Mouse (Mus musculus) lung, adult 2 months (tissue): ENCODE measurements around the gene Sumo2. TPM values are rescaled to one million over a fixed set of nuclear protein-coding genes. Genes with fewer than 3 reads are reported as not detected.

Experiments
- DNase-seq: peaks from one replicate; pipeline ENCODE4 v3.0.0; 2022
- H3K4me1 ChIP-seq: fragments of 200-500 bp; 2 replicates; pipeline ENCODE4 v1.6.1; 2011; ENCODE audit warnings: low read length; ENCODE audit not compliant: control insufficient read depth, insufficient read depth
- H3K4me3 ChIP-seq: fragments of 200-500 bp; replicated peaks from 2 replicates; pipeline ENCODE3; 2011; ENCODE audit warnings: low read depth, mild to moderate bottlenecking, control low read depth, low read length; ENCODE audit errors: extremely low read depth
- CTCF ChIP-seq: fragments of 200-500 bp; IDR thresholded peaks from 2 replicates; pipeline ENCODE4 v1.5.1; 2011; ENCODE audit warnings: mild to moderate bottlenecking, low read length, control low read depth; ENCODE audit not compliant: insufficient read depth
- POLR2A ChIP-seq: fragments of 200-500 bp; IDR thresholded peaks from 2 replicates; pipeline ENCODE4 v1.6.1; 2011; ENCODE audit warnings: low read depth, mild to moderate bottlenecking, control low read depth, low read length, borderline replicate concordance; ENCODE audit errors: extremely low read depth
- WGBS: fragments of 180-500 bp; shearing (Covaris S2); methylation state at CpG from one replicate; pipeline ENCODE4 v1.1.7; 2018; 5-methylcytosine and 5-hydroxymethylcytosine counted together
- polyA plus RNA-seq: library from polyadenylated mRNA; depleted of rRNA; stranded (reverse); fragments of >200 nt; gene quantifications from 2 replicates; pipeline ENCODE4 v1.2.3, GENCODE M21; 2012; rRNA removed

The Sumo2 gene
- 43.5 and 67.9 TPM in 2 replicates for polyA plus RNA-seq

GRCm38 (mm10) chr11:115536038-115536681 is at the start of gene Sumo2:
TSS of gene Sumo2 (minus strand) at chr11:115536276.
- Histone ChIP-seq H3K4me3 (peak within 1 kb of the TSS; percentile 63), H3K4me1 (peaks cover 3% of the 10 kb centered on the region)
- TF ChIP-seq POLR2A = peak; percentile 76; the same call in 1 of the 2 replicates
- TF ChIP-seq CTCF = no peak
- peak; percentile 99 for DNase-seq
- WGBS = under 1% methylated on average over 59 of the region's 70 CpGs

- TF ChIP-seq CTCF = no peak
- TF ChIP-seq POLR2A = no peak
- H3K4me1 ChIP-seq = 0 out of 2 replicates have a peak, but pooled peaks cover 3% of the 10 kb centered on the region
- no peak for DNase-seq
- 58% methylated on average over 7 of the region's 7 CpGs for WGBS
- H3K4me3 ChIP-seq = no peak overlapping the region
Measured at GRCm38 (mm10) chr11:115585573-115586100, 49.6 kb upstream of the Sumo2 start.

DNA sequence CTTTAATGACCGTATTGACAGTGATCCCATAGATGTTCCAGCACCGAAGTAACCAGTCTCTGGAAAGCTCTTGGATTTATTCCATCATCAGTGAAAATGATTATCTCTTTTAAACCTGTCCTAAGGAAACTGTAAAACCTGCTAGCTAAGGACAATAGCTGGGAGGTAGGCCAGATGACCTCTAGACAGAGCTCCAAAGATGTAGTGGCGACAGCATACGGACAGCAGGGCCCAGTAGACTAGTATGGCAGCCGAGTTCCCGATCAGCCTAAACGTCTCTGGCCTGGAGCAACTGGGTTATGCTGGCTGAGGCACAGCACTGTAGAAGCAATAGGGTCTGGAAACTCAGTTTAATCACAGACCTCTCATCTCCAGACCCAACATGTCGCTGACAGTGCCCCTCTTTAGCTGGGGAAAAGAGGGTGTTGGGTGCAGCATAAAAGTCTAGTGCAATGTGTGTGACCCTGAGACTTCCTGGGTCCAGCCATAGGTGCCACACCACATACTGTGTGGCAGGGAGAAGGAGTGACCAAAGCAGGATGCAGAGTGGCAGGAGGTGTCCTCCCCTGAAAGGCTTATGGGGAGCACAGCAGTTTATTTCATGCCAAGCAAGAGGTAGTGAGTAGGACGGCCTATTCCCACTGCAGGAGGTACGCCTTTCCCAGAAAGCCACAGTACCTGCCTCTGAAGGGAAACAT is 48.4 kb upstream of the Sumo2 start:
- Histone ChIP-seq H3K4me1 (0 out of 2 replicates have a peak, but pooled peaks cover 3% of the 10 kb centered on the region), H3K4me3 (no peak overlapping the region)
- WGBS = 79% methylated on average over 10 of the region's 10 CpGs
- DNase-seq = no peak
- TF ChIP-seq CTCF (no peak), POLR2A (no peak)

DNA sequence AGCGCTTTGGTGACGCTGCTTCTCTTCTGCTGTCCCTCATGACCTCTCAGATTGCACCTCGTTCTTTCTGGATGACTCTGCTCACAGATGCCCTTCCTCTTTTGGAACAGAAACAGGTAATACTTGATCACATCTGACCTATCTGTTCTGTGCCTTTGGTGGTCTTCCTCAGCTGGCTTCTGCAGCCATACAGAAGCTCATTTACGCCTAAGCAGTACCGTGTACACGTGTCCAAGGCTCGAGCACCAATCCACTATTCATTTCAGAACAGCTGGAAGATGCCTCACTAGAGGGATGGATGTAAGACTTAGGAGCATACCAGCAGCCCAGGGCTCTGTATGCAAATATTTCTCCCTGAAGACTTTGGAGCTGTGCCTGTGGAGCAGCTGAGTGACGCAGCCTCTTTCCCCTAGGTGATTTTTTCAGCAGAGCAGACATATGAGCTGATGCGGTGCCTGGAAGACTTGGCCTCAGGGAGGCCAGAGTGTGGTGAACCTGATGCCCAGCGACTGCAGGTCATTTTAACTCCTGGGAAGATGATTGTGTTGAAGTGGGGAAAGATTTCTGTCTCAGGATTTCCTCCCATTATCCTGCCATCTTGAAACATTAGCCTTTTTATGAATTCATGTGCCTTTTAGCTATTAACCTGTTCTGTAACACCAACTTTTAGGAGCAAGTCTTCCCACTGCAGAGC is 47.0 kb upstream of the Sumo2 start:
- H3K4me1 ChIP-seq = 0 out of 2 replicates have a peak, but pooled peaks cover 3% of the 10 kb centered on the region
- TF ChIP-seq CTCF (no peak), POLR2A (no peak)
- DNase-seq = no peak
- no peak overlapping the region for H3K4me3 ChIP-seq
- WGBS = 76% methylated on average over 10 of the region's 10 CpGs

DNA sequence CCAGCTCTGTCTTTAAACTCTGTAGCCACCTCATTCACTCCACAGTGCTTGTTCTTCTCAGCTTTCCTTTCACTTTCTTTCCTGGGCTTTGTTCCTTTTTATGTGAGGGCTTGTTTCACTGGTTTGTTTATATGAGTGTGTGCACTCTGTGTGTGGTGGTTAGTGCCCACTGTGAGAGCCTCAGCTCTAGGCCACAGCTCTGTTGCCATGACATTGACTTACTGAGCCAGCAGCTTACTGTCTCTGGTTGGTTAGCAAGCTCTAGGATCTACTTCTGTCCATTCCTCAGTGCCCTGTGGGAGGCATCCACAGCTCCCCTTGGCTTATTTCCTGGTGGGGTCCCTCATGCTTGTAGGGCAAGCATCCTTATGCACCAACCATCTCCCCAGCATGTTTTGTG is 43.0 kb upstream of the Sumo2 start:
- TF ChIP-seq CTCF = no peak

DNA sequence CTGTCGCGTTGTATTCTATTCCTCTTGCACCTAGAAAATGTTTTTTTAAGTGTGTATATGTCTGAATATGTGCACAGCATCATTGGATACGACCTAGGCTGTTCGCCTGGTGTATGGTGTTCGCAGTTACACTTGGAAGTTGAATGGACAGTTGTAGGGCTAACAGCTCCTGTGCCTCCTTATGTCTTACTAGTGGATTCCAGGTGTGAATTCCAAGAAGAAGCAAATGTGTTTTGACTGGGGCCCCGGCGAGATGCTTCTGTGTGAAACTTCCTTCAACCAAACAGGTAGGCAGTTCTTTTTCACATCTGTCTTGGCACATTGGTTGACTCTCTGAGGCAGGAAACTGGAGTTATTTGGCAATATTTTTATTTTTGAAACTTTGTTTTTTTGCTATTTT is 28.9 kb upstream of the Sumo2 start:
- Histone ChIP-seq H3K4me1 (peaks cover 3% of the 10 kb centered on the region), H3K4me3 (no peak overlapping the region)
- DNase-seq = no peak
- TF ChIP-seq CTCF (no peak), POLR2A (no peak)
- 7% methylated on average over 7 of the region's 7 CpGs for WGBS

More for the DNA sequence above, 43.0 kb upstream of the Sumo2 start:
- H3K4me3 ChIP-seq = no peak overlapping the region
- no peaks in the 10 kb centered on the region for H3K4me1 ChIP-seq
- no peak for DNase-seq

DNA sequence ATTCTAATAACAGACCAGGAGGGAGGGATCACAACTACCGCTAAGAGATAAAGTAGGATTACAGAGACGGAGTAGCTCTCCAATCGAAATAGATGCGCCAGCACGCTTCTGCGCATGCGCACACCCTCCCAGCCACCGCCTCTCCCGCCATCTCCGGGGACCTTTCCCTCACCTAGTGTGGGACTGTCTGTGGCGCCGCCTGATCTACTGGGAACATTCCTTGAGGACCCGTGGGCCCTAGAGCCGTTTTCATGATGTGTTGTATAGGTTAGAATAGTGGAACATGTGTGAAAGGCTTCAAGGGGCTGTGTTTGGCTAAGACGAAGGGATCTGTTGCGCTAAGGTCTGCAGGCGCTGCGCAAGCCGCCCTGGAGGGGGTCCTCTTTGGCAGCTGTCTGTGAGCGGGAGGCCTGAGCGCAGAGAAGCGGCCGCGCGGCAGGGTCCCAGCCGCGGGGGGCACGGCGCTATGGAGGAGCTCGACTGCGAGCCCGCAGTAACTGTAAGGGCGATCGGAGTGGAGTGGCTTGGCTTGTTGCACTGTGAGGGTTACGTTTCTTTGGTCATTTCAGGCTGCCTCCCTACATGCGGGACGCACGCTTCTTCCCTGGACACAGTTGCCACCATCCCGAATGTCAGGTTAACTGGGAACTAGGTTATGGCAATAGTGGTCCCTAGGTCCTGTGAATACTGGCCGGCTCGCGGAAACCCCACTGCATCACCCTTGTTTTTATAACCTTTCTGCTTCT is 28.2 kb upstream of the Sumo2 start, which contains the start of gene Nup85:
Nup85 (plus strand) TSS at position 371 of the 746 bp plus-strand sequence.
- WGBS = under 1% methylated on average over 42 of the region's 42 CpGs
- peak; percentile 88 for DNase-seq
- no peak for TF ChIP-seq CTCF
- peak; percentile 57; the same call in 1 of the 2 replicates for TF ChIP-seq POLR2A
- H3K4me3 ChIP-seq = peak within 1 kb of the TSS; percentile 82
- peaks cover 3% of the 10 kb centered on the region for H3K4me1 ChIP-seq

- DNase-seq = no peak
- 36% methylated on average over 4 of the region's 4 CpGs for WGBS
- TF ChIP-seq CTCF (no peak), POLR2A (no peak)
- H3K4me1 ChIP-seq = peaks cover 3% of the 10 kb centered on the region
- peak overlapping the region; percentile 82 for H3K4me3 ChIP-seq
Measured at GRCm38 (mm10) chr11:115563406-115563805, 27.3 kb upstream of the Sumo2 start.

- TF ChIP-seq CTCF (no peak), POLR2A (no peak)
- Histone ChIP-seq H3K4me3 (no peak overlapping the region), H3K4me1 (no peaks in the 10 kb centered on the region)
- DNase-seq = no peak
- 72% methylated on average over 17 of the region's 17 CpGs for WGBS
Measured at GRCm38 (mm10) chr11:115555717-115556116, 19.6 kb upstream of the Sumo2 start.
